30 mouse cellular contexts compared by ENCODE assay signal in the genomic region with DNA sequence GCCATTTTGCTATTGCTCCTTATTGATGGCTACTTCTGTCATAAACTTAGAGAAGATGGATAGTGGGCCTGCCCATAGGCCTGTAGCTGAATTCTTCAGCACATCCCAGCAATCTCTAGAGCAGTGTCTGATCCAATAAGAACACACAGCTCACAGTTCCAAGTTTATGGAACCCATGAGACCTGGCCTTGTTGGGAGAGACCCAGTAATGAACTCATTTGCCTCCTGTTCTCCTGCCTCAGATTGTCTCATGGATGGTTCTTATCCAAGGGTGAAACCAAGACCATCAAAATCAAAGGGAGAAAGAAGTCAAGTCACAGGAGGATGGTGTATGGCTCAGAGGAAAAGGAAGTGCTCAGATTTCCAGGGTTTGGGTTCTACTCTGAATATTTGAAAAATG. TPM values are rescaled to one million over a fixed set of nuclear protein-coding genes. Genes with fewer than 3 reads are reported as not detected.
DNase-seq lines count a peak whose midpoint lies in the region; TF ChIP-seq lines count a peak whose summit lies in the region.
"Had no signal": no experiment of that assay in that cellular context is flagged by ENCODE, and none has a peak within 500 bp of the region (broad histone marks: within the 10 kb centered on the region; RNA-seq: fewer than 3 reads in every experiment).

No protein-coding gene starts in this region.

- DNase-seq in gastrocnemius, adult 8-10 months (ENCODE audit: low spot score in 2 of 2): peak; percentile 48 to 50
- DNase-seq in gastrocnemius, postnatal 10 days: no peak
- peak; percentile 17 to 24 for DNase-seq in heart, adult 2 months
- no peak for DNase-seq in heart, postnatal 14 days
- peak; percentile 61 for DNase-seq in gastrocnemius, postnatal 25 days
- peak; percentile 17 to 30 for DNase-seq in gastrocnemius, postnatal 36 days
- no peak for DNase-seq in retina, embryonic 14.5 days (ENCODE audit: low spot score)
- DNase-seq: adrenal gland, adult 2 months; adrenal gland, postnatal 14 days; cerebellum, adult 11 months; cerebellum, adult 2 months; cerebellum, adult 9-11 months; cerebellum, postnatal 25 days; heart, postnatal 36 days; kidney, adult 18-20 months; kidney, adult 9 months had no signal

- no peak for TF ChIP-seq CTCF in heart, adult 2 months (IDR thresholded peaks at IDR 0.05)

- H3K9ac ChIP-seq in heart, adult 2 months (ENCODE audit: low read depth, low read length): no peak overlapping the region
- H3K9ac ChIP-seq: embryonic facial prominence, embryonic 12.5 days; embryonic facial prominence, embryonic 15.5 days; forebrain, embryonic 12.5 days; forebrain, embryonic 15.5 days; hindbrain, embryonic 14.5 days had no signal

- no peaks in the 10 kb centered on the region for H3K27me3 ChIP-seq in heart, adult 2 months (ENCODE audit: control insufficient read depth, insufficient read depth, low read length)
- H3K27me3 ChIP-seq: embryonic facial prominence, embryonic 12.5 days; embryonic facial prominence, embryonic 15.5 days; forebrain, embryonic 12.5 days; forebrain, embryonic 15.5 days had no signal

- no peaks in the 10 kb centered on the region for H3K79me2 ChIP-seq in heart, adult 2 months (replicated peaks; ENCODE audit: control insufficient read depth, insufficient read depth, low read length)

- H3K27ac ChIP-seq in heart, adult 2 months: no peak overlapping the region
- H3K27ac ChIP-seq: embryonic facial prominence, embryonic 12.5 days; embryonic facial prominence, embryonic 15.5 days; forebrain, embryonic 12.5 days; forebrain, embryonic 15.5 days; hindbrain, embryonic 14.5 days; hindbrain, postnatal 0 days had no signal

- H3K4me3 ChIP-seq in heart, adult 2 months: no peak overlapping the region
- H3K4me3 ChIP-seq: embryonic facial prominence, embryonic 12.5 days; embryonic facial prominence, embryonic 15.5 days; forebrain, embryonic 12.5 days; forebrain, embryonic 15.5 days had no signal

- H3K4me1 ChIP-seq in heart, adult 2 months (ENCODE audit: control insufficient read depth, insufficient read depth, low read length): no peaks in the 10 kb centered on the region
- H3K4me1 ChIP-seq: embryonic facial prominence, embryonic 12.5 days; embryonic facial prominence, embryonic 15.5 days; forebrain, embryonic 12.5 days; forebrain, embryonic 15.5 days had no signal

- intact Hi-C loops in heart, adult 2 months (cut with DNase I): loop anchor here (10.0 kb wide), 1 partner anchor 376 kb away; no protein-coding TSS in a partner anchor
- intact Hi-C loops in heart, postnatal 14 days (cut with DNase I): no loop called here
- intact Hi-C loops in gastrocnemius, postnatal 36 days (cut with DNase I): no loop called here

- TF ChIP-seq EP300 in heart, adult 2 months (IDR thresholded peaks at IDR 0.05; ENCODE audit: insufficient read depth, low read depth, low read length): no peak

- no peak for TF ChIP-seq POLR2A in heart, adult 2 months (IDR thresholded peaks at IDR 0.05; ENCODE audit: insufficient read depth, low read depth, low read length)

- no peaks in the 10 kb centered on the region; the same call in 1 of the 2 replicates for H3K36me3 ChIP-seq in heart, adult 2 months (ENCODE audit: control insufficient read depth, insufficient read depth, low read length)
- H3K36me3 ChIP-seq: embryonic facial prominence, embryonic 12.5 days; embryonic facial prominence, embryonic 15.5 days; forebrain, embryonic 12.5 days; forebrain, embryonic 15.5 days had no signal

RNA-seq across cellular contexts. Expression of gene Dnah3, which starts 44.6 kb away (rescaled TPM):
- total RNA-seq in gastrocnemius, adult 8-10 months (2022): under 1 TPM; 0.02 to 0.08 (median 0.04) TPM
- not detected for total RNA-seq in gastrocnemius, postnatal 10 days (2021)
- total RNA-seq in heart, adult 2 months (2021): not detected
- 0.59 TPM in 1 of 2 replicates, not detected in the other for polyA plus RNA-seq in heart, adult 2 months (2012; rRNA removed)
- under 1 TPM in 1 of 2 experiments, not detected in 1; 0.29 TPM for total RNA-seq in heart, postnatal 14 days (2021)
- total RNA-seq in gastrocnemius, postnatal 25 days (2021): under 1 TPM; 0.05 to 0.13 TPM
- total RNA-seq in gastrocnemius, postnatal 36 days (2021): under 1 TPM; 0.10 to 0.17 TPM
- total RNA-seq: adrenal gland, postnatal 14 days; common myeloid progenitor, adult 5-6 weeks; heart, postnatal 36 days; MEL had no signal
- polyA plus RNA-seq: adrenal gland, adult 2 months; C2C12; CD4-positive, CD25-positive, alpha-beta regulatory T cell, adult 4 months; embryonic facial prominence, embryonic 12.5 days; heart, embryonic 14.5 days; heart, postnatal 0 days; intestine, embryonic 16.5 days; kidney, embryonic 16.5 days had no signal

RNA-seq across cellular contexts. Expression of gene Tmem159, which starts 51.7 kb away (rescaled TPM):
- 10 to 100 TPM in 3 of 4 experiments, 1 to 10 TPM in 1; 9.0 to 14.5 (median 12.6) TPM for total RNA-seq in gastrocnemius, adult 8-10 months (2022)
- 1 to 10 TPM; 8.0 to 8.4 TPM for total RNA-seq in gastrocnemius, postnatal 10 days (2021)
- 10 to 100 TPM; 22.2 to 24.1 TPM for total RNA-seq in heart, adult 2 months (2021)
- polyA plus RNA-seq in heart, adult 2 months (2012; rRNA removed): 29.9 and 38.1 TPM in 2 replicates
- total RNA-seq in heart, postnatal 14 days (2021): 10 to 100 TPM; 15.9 to 17.4 TPM
- total RNA-seq in gastrocnemius, postnatal 25 days (2021): 1 to 10 TPM; 7.4 TPM
- 1 to 10 TPM; 8.1 to 8.3 TPM for total RNA-seq in gastrocnemius, postnatal 36 days (2021)
- total RNA-seq: MEL had no signal

Comparison
In these comparisons a context has a peak if more than half of its experiments do, and no peak if none do; other contexts are left out.
1. DNase-seq: peak in gastrocnemius, adult 8-10 months (2 of 2), heart, adult 2 months (2 of 2), gastrocnemius, postnatal 25 days (single experiment) and gastrocnemius, postnatal 36 days (2 of 2); none in gastrocnemius, postnatal 10 days (single experiment), heart, postnatal 14 days (0 of 2) and retina, embryonic 14.5 days (single experiment).